Mouse (Mus musculus) hindbrain, postnatal 0 days (tissue): ENCODE measurements around the gene Olfr1427. TPM values are rescaled to one million over a fixed set of nuclear protein-coding genes. Genes with fewer than 3 reads are reported as not detected.
A peak's percentile ranks its signal among the peaks of the same experiment; 100 is the strongest.

Source experiments
- ATAC-seq: fragments of 200-750 bp; cut with Nextera tagmentation; 2 replicates; pipeline ENCODE4 v1.8.0; 2017; ENCODE audit warnings: mild to moderate bottlenecking, moderate TSS enrichment, moderate library complexity
- DNase-seq: peaks from one replicate; pipeline ENCODE4 v3.0.0-alpha.2; 2015; ENCODE audit warnings: low spot score
- H3K27ac ChIP-seq: fragments of 300-500 bp; sonication (generic); 2 replicates; pipeline ENCODE4 v1.5.1; 2014; ENCODE audit warnings: mild to moderate bottlenecking
- H3K27me3 ChIP-seq: fragments of 300-500 bp; sonication (generic); 2 replicates; pipeline ENCODE4 v1.6.1; 2014; ENCODE audit warnings: low read length, mixed read lengths; ENCODE audit not compliant: insufficient read depth
- H3K36me3 ChIP-seq: fragments of 300-500 bp; sonication (generic); 2 replicates; pipeline ENCODE4 v1.6.1; 2014; ENCODE audit warnings: low read length, mixed read lengths; ENCODE audit not compliant: insufficient read depth
- H3K4me1 ChIP-seq: fragments of 300-500 bp; sonication (generic); 2 replicates; pipeline ENCODE4 v1.6.1; 2014; ENCODE audit warnings: antibody characterized with exemption, low read length, mixed read lengths; ENCODE audit not compliant: insufficient read depth
- H3K4me2 ChIP-seq: fragments of 300-500 bp; sonication (generic); 2 replicates; pipeline ENCODE4 v1.6.1; 2014; ENCODE audit warnings: low read depth, mild to moderate bottlenecking, low read length, moderate library complexity, mixed read lengths
- H3K4me3 ChIP-seq: fragments of 300-500 bp; sonication (generic); 2 replicates; pipeline ENCODE4 v1.5.1; 2014; ENCODE audit warnings: low read length
- H3K9ac ChIP-seq: fragments of 300-500 bp; sonication (generic); replicated peaks from 2 replicates; pipeline ENCODE4 v1.6.1; 2014; ENCODE audit warnings: mild to moderate bottlenecking, low read length, moderate library complexity, mixed read lengths
- H3K9me3 ChIP-seq: fragments of 300-500 bp; sonication (generic); 2 replicates; pipeline ENCODE4 v1.6.1; 2016; ENCODE audit warnings: low read length, mixed read lengths
- CTCF ChIP-seq: IDR thresholded peaks from 2 replicates; pipeline ENCODE4 v1.5.1; 2016; ENCODE audit warnings: antibody characterized with exemption, control low read depth, low read depth
- WGBS: fragments of 180-500 bp; shearing (Covaris S2); extraction: QIAGEN DNeasy Blood & Tissue Kit; methylation state at CpG from one replicate; pipeline ENCODE4 v1.1.7; 2014; 5-methylcytosine and 5-hydroxymethylcytosine counted together
- polyA plus RNA-seq: library from polyadenylated mRNA; unstranded; fragments of >200 nt; fragmentation: Nextera tagmentation; extraction: Ambion mirVana; gene quantifications from 2 replicates; pipeline ENCODE4 v1.2.1, GENCODE M21; 2015
- total RNA-seq: library from RNA; depleted of rRNA; stranded (reverse); fragments of >200 nt; gene quantifications from 2 replicates; pipeline ENCODE4 v1.2.3, GENCODE M21; 2014; rRNA removed

Olfr1427 gene
- not detected in 2 replicates for total RNA-seq
- polyA plus RNA-seq = not detected in 2 replicates

DNA sequence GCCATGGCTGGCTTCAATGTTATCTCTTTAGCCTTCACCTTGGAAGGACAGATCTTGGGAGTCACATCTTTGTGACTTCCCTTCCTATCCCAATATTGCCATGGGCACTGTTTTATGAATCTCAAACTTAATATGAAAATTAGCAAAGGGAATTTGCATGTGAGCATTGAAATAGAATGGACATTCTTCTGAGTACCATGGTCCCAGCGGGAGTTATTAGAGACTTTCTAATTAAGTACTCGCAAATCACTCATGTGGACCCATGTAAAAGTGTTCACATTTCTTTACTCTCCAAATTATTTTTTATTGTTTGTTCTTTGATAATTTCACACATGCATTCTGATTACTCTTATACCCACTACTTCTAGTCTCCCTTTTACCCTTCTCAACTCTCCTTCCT is at the start of gene Olfr1427:
Olfr1427 (minus strand) TSS at position 101 of the 400 bp plus-strand sequence.
- Histone ChIP-seq H3K4me2 (no peak within 1 kb of the TSS), H3K4me3 (no peak within 1 kb of the TSS), H3K27ac (no peak within 1 kb of the TSS), H3K9me3 (no peaks in the 10 kb centered on the region), H3K27me3 (no peaks in the 10 kb centered on the region), H3K4me1 (no peaks in the 10 kb centered on the region), H3K9ac (no peak within 1 kb of the TSS), H3K36me3 (no peaks in the 10 kb centered on the region)
- DNase-seq (no peak), ATAC-seq (no peak)
- 95% methylated on average over 2 of the region's 2 CpGs for WGBS
- TF ChIP-seq CTCF = no peak

DNA sequence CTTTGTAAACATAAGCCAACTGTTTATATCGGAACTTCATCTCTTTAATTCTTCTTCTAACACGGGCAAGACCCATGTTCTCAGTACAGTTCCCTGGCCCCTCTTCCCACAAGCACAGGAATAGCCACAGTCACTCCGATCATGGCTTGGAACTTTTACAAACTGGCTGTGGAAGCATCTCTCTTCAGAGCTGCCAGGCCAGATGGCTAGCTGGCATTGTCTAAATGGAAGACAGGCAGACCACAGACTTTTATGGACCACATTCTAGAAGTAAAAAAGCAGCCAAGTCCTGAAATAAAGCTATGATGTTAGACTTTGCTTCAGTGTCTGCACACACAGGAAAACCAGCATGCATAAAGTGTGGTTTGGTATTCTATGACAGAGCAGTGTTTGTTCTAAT is 42.3 kb upstream of the Olfr1427 start:
- WGBS = 86% methylated on average over 3 of the region's 3 CpGs
- no peaks in the 10 kb centered on the region for H3K4me1 ChIP-seq
- no peaks in the 10 kb centered on the region for H3K27me3 ChIP-seq
- DNase-seq (no peak), ATAC-seq (no peak)
- H3K4me2 ChIP-seq = no peak overlapping the region
- H3K9me3 ChIP-seq = no peaks in the 10 kb centered on the region
- no peak overlapping the region for H3K27ac ChIP-seq
- H3K4me3 ChIP-seq = no peak overlapping the region
- no peaks in the 10 kb centered on the region for H3K36me3 ChIP-seq
- H3K9ac ChIP-seq = no peak overlapping the region
- TF ChIP-seq CTCF = no peak

GRCm38 (mm10) chr19:12143356-12143755 is 40.2 kb upstream of the Olfr1427 start:
- no peak overlapping the region for H3K4me3 ChIP-seq
- H3K9me3 ChIP-seq = no peaks in the 10 kb centered on the region
- H3K27me3 ChIP-seq = no peaks in the 10 kb centered on the region
- no peaks in the 10 kb centered on the region for H3K4me1 ChIP-seq
- H3K9ac ChIP-seq = no peak overlapping the region
- DNase-seq = peak; percentile 36
- H3K27ac ChIP-seq = no peak overlapping the region
- no peak for ATAC-seq
- H3K36me3 ChIP-seq = no peaks in the 10 kb centered on the region
- H3K4me2 ChIP-seq = no peak overlapping the region
- 25% methylated on average over 1 of the region's 1 CpGs for WGBS
- TF ChIP-seq CTCF = no peak

GRCm38 (mm10) chr19:12134289-12134688 is 31.2 kb upstream of the Olfr1427 start:
- no peak for ATAC-seq

GRCm38 (mm10) chr19:12123103-12123502 is 20.0 kb upstream of the Olfr1427 start, which contains the start of gene Olfr76:
Gene Olfr76, minus strand, starts transcription at chr19:12123203.
- WGBS = 82% methylated on average over 3 of the region's 3 CpGs
- Histone ChIP-seq H3K4me1 (no peaks in the 10 kb centered on the region), H3K36me3 (no peaks in the 10 kb centered on the region), H3K27ac (no peak within 1 kb of the TSS), H3K9ac (no peak within 1 kb of the TSS), H3K4me3 (no peak within 1 kb of the TSS), H3K27me3 (no peaks in the 10 kb centered on the region), H3K4me2 (no peak within 1 kb of the TSS), H3K9me3 (no peaks in the 10 kb centered on the region)
- ATAC-seq (no peak), DNase-seq (no peak)
- TF ChIP-seq CTCF = no peak

More at GRCm38 (mm10) chr19:12134289-12134688, 31.2 kb upstream of the Olfr1427 start:
- H3K27ac ChIP-seq = no peak overlapping the region
- H3K4me3 ChIP-seq = no peak overlapping the region
- peak; percentile 72 for TF ChIP-seq CTCF
- no peaks in the 10 kb centered on the region for H3K36me3 ChIP-seq
- no peak overlapping the region for H3K9ac ChIP-seq
- H3K27me3 ChIP-seq = no peaks in the 10 kb centered on the region
- H3K4me1 ChIP-seq = no peaks in the 10 kb centered on the region
- no peak overlapping the region for H3K4me2 ChIP-seq
- peak; percentile 59 for DNase-seq
- H3K9me3 ChIP-seq = no peaks in the 10 kb centered on the region
- WGBS = 32% methylated on average over 2 of the region's 2 CpGs

- Histone ChIP-seq H3K9me3 (no peaks in the 10 kb centered on the region), H3K36me3 (no peaks in the 10 kb centered on the region), H3K9ac (no peak overlapping the region), H3K27ac (no peak overlapping the region), H3K4me2 (no peak overlapping the region), H3K4me1 (no peaks in the 10 kb centered on the region), H3K27me3 (no peaks in the 10 kb centered on the region), H3K4me3 (no peak overlapping the region)
- WGBS = 87% methylated on average over 3 of the region's 3 CpGs
- ATAC-seq (no peak), DNase-seq (no peak)
- TF ChIP-seq CTCF = no peak
Observed at GRCm38 (mm10) chr19:12116464-12116863, 13.3 kb upstream of the Olfr1427 start.

DNA sequence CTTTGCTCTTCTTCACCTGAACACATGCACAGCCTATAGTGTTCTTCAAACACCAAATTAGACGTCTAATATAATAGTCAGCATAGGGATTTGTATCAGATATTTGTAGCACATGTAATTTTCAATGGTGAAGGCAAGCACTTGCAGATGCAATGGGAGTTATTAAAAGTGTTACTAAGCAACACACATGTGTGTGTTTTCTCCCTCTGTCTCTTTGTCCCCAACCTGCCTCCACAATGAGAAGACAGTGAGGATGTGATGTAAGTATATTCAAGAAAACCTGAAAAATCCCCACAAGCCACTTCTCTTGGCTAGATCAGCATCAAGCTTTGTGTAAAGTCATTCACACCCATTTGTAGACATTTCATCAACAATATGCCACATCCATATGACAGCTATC is 12.7 kb upstream of the Olfr1427 start, which contains the start of gene Olfr1428:
Olfr1428 (minus strand) TSS at position 101 of the 400 bp plus-strand sequence.
- no peaks in the 10 kb centered on the region for H3K4me1 ChIP-seq
- no peaks in the 10 kb centered on the region for H3K9me3 ChIP-seq
- H3K27ac ChIP-seq = no peak within 1 kb of the TSS
- no peaks in the 10 kb centered on the region for H3K27me3 ChIP-seq
- no peak within 1 kb of the TSS for H3K4me3 ChIP-seq
- TF ChIP-seq CTCF = no peak
- no peaks in the 10 kb centered on the region for H3K36me3 ChIP-seq
- H3K4me2 ChIP-seq = no peak within 1 kb of the TSS
- WGBS = 79% methylated on average over 1 of the region's 1 CpGs
- no peak within 1 kb of the TSS for H3K9ac ChIP-seq
- no peak for ATAC-seq
- no peak for DNase-seq
